Mouse (Mus musculus): ENCODE data around the gene Osbpl5.
A peak's percentile ranks its signal among the peaks of the same experiment; 100 is the strongest.

DNA sequence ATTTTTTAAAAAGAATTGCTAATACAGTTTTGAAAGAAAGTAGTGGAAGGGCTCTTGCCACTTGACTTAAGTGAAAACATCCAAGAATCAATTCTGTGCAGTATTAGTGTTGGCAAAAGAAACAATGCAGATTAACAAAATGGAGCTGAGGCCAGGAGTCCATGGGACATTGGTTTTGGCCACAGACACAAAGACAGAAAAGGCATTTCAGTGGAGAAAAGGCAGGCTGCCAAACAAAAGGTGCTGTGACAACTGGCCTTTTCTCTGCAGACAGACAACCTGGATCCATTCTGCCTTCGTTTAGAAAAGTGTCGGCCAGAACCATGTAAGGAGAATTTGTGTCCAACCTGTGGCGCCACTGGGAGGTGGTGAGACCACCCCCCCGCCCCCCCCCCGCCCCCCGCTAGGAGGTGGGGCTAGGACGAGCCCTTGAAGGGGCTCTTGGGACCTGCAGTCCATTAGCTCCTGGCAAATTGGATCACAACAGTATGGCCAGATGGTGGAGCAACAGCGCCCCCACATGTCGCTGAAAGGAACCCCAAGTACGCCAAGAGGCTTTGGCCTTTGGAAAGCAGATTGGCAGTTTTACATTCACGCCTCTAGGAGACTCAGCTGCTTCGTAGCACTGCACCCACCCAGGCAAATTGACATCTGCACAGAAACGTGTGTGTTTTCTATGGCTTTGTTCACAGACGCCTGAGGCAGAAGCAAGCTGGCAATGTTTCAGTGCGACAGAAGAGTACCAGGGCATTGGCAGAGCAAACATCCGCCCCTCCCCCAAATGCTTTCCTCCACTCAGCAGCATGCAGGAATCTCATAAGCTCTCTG lies 8.5 kb downstream of the Osbpl5 start:
- TF ChIP-seq CTCF (IDR thresholded peaks at IDR 0.05; ENCODE audit: low read depth) (peak; percentile 78), EP300 (IDR thresholded peaks at IDR 0.05; ENCODE audit: low read depth) (no peak)

Data from liver, embryonic 14.5 days (tissue).